Mouse (Mus musculus): ENCODE data around the gene Aoc3. TPM values are rescaled to one million over a fixed set of nuclear protein-coding genes. Genes with fewer than 3 reads are reported as not detected.

The Aoc3 gene
- polyA plus RNA-seq (2014; fragmentation: Illumina TruSeq; extraction: RNeasy Lipid Tissue Mini Kit (QIAGEN cat#74804); ENCODE audit: low read depth, low replicate concordance), result 2.1 TPM

GRCm38 (mm10) chr11:101330371-101330924, at the start of gene Aoc3:
TSS of gene Aoc3 (plus strand) at chr11:101330605.

GRCm38 (mm10) chr11:101302004-101302798, 28.2 kb upstream of the Aoc3 start, which contains the start of gene Becn1:
TSS of gene Becn1 (minus strand) at chr11:101302286.

GRCm38 (mm10) chr11:101315665-101316500, 14.5 kb upstream of the Aoc3 start, which contains the start of gene Psme3:
TSS of gene Psme3 (plus strand) at chr11:101316213.

GRCm38 (mm10) chr11:101324763-101325162, 5.6 kb upstream of the Aoc3 start, which contains the start of gene Aoc2:
TSS of gene Aoc2 (plus strand) at chr11:101325063.

GRCm38 (mm10) chr11:101367326-101367935, 37.0 kb downstream of the Aoc3 start, which contains the start of gene G6pc:
TSS of gene G6pc (plus strand) at chr11:101367561.

Other genes with a start within 250 kb of the Aoc3 start
- 1.7 TPM for gene Coasy, start 248.0 kb upstream of the Aoc3 start, polyA plus RNA-seq (2014; fragmentation: Illumina TruSeq; extraction: RNeasy Lipid Tissue Mini Kit (QIAGEN cat#74804); ENCODE audit: low read depth, low replicate concordance)
- 8.3 TPM for gene Mlx, start 243.3 kb upstream of the Aoc3 start, polyA plus RNA-seq (2014; fragmentation: Illumina TruSeq; extraction: RNeasy Lipid Tissue Mini Kit (QIAGEN cat#74804); ENCODE audit: low read depth, low replicate concordance)
- gene Psmc3ip, start 235.2 kb upstream of the Aoc3 start, polyA plus RNA-seq (2014; fragmentation: Illumina TruSeq; extraction: RNeasy Lipid Tissue Mini Kit (QIAGEN cat#74804); ENCODE audit: low read depth, low replicate concordance), result 124 TPM
- 14.0 TPM for gene Retreg3, start 210.7 kb upstream of the Aoc3 start, polyA plus RNA-seq (2014; fragmentation: Illumina TruSeq; extraction: RNeasy Lipid Tissue Mini Kit (QIAGEN cat#74804); ENCODE audit: low read depth, low replicate concordance)
- gene Tubg1, start 210.7 kb upstream of the Aoc3 start, polyA plus RNA-seq (2014; fragmentation: Illumina TruSeq; extraction: RNeasy Lipid Tissue Mini Kit (QIAGEN cat#74804); ENCODE audit: low read depth, low replicate concordance), result 2.5 TPM
- 0.22 TPM for gene Tubg2, start 174.7 kb upstream of the Aoc3 start, polyA plus RNA-seq (2014; fragmentation: Illumina TruSeq; extraction: RNeasy Lipid Tissue Mini Kit (QIAGEN cat#74804); ENCODE audit: low read depth, low replicate concordance)
- gene Cntnap1, start 160.1 kb upstream of the Aoc3 start, polyA plus RNA-seq (2014; fragmentation: Illumina TruSeq; extraction: RNeasy Lipid Tissue Mini Kit (QIAGEN cat#74804); ENCODE audit: low read depth, low replicate concordance), result 0.13 TPM
- not detected for gene Plekhh3, start 159.3 kb upstream of the Aoc3 start, polyA plus RNA-seq (2014; fragmentation: Illumina TruSeq; extraction: RNeasy Lipid Tissue Mini Kit (QIAGEN cat#74804); ENCODE audit: low read depth, low replicate concordance)
- gene Ccr10, start 155.2 kb upstream of the Aoc3 start, polyA plus RNA-seq (2014; fragmentation: Illumina TruSeq; extraction: RNeasy Lipid Tissue Mini Kit (QIAGEN cat#74804); ENCODE audit: low read depth, low replicate concordance), result not detected
- gene Ezh1, start 104.1 kb upstream of the Aoc3 start, polyA plus RNA-seq (2014; fragmentation: Illumina TruSeq; extraction: RNeasy Lipid Tissue Mini Kit (QIAGEN cat#74804); ENCODE audit: low read depth, low replicate concordance), result 12.7 TPM
- gene Ramp2, start 84.6 kb upstream of the Aoc3 start, polyA plus RNA-seq (2014; fragmentation: Illumina TruSeq; extraction: RNeasy Lipid Tissue Mini Kit (QIAGEN cat#74804); ENCODE audit: low read depth, low replicate concordance), result 1.1 TPM
- gene Vps25, start 76.9 kb upstream of the Aoc3 start, polyA plus RNA-seq (2014; fragmentation: Illumina TruSeq; extraction: RNeasy Lipid Tissue Mini Kit (QIAGEN cat#74804); ENCODE audit: low read depth, low replicate concordance), result 28.3 TPM
- 1.5 TPM for gene Wnk4, start 70.0 kb upstream of the Aoc3 start, polyA plus RNA-seq (2014; fragmentation: Illumina TruSeq; extraction: RNeasy Lipid Tissue Mini Kit (QIAGEN cat#74804); ENCODE audit: low read depth, low replicate concordance)
- gene Cntd1, start 51.6 kb upstream of the Aoc3 start, polyA plus RNA-seq (2014; fragmentation: Illumina TruSeq; extraction: RNeasy Lipid Tissue Mini Kit (QIAGEN cat#74804); ENCODE audit: low read depth, low replicate concordance), result 172 TPM
- gene Coa3, start 51.5 kb upstream of the Aoc3 start, polyA plus RNA-seq (2014; fragmentation: Illumina TruSeq; extraction: RNeasy Lipid Tissue Mini Kit (QIAGEN cat#74804); ENCODE audit: low read depth, low replicate concordance), result 4.0 TPM
- gene Becn1, start 28.3 kb upstream of the Aoc3 start, polyA plus RNA-seq (2014; fragmentation: Illumina TruSeq; extraction: RNeasy Lipid Tissue Mini Kit (QIAGEN cat#74804); ENCODE audit: low read depth, low replicate concordance), result 78.8 TPM
- gene Psme3, start 14.4 kb upstream of the Aoc3 start, polyA plus RNA-seq (2014; fragmentation: Illumina TruSeq; extraction: RNeasy Lipid Tissue Mini Kit (QIAGEN cat#74804); ENCODE audit: low read depth, low replicate concordance), result 427 TPM
- gene Aoc2, start 5.5 kb upstream of the Aoc3 start, polyA plus RNA-seq (2014; fragmentation: Illumina TruSeq; extraction: RNeasy Lipid Tissue Mini Kit (QIAGEN cat#74804); ENCODE audit: low read depth, low replicate concordance), result 0.48 TPM
- gene G6pc, start 37.0 kb downstream of the Aoc3 start, polyA plus RNA-seq (2014; fragmentation: Illumina TruSeq; extraction: RNeasy Lipid Tissue Mini Kit (QIAGEN cat#74804); ENCODE audit: low read depth, low replicate concordance), result not detected
- gene Aarsd1, start 87.0 kb downstream of the Aoc3 start, polyA plus RNA-seq (2014; fragmentation: Illumina TruSeq; extraction: RNeasy Lipid Tissue Mini Kit (QIAGEN cat#74804); ENCODE audit: low read depth, low replicate concordance), result 4.6 TPM
- 0.41 TPM for gene Gm27029, start 94.2 kb downstream of the Aoc3 start, polyA plus RNA-seq (2014; fragmentation: Illumina TruSeq; extraction: RNeasy Lipid Tissue Mini Kit (QIAGEN cat#74804); ENCODE audit: low read depth, low replicate concordance)
- gene Rundc1, start 94.5 kb downstream of the Aoc3 start, polyA plus RNA-seq (2014; fragmentation: Illumina TruSeq; extraction: RNeasy Lipid Tissue Mini Kit (QIAGEN cat#74804); ENCODE audit: low read depth, low replicate concordance), result 1.9 TPM
- 14.0 TPM for gene Ptges3l, start 94.7 kb downstream of the Aoc3 start, polyA plus RNA-seq (2014; fragmentation: Illumina TruSeq; extraction: RNeasy Lipid Tissue Mini Kit (QIAGEN cat#74804); ENCODE audit: low read depth, low replicate concordance)
- 23.8 TPM for gene Rpl27, start 111.7 kb downstream of the Aoc3 start, polyA plus RNA-seq (2014; fragmentation: Illumina TruSeq; extraction: RNeasy Lipid Tissue Mini Kit (QIAGEN cat#74804); ENCODE audit: low read depth, low replicate concordance)
- 0.25 TPM for gene Ifi35, start 117.8 kb downstream of the Aoc3 start, polyA plus RNA-seq (2014; fragmentation: Illumina TruSeq; extraction: RNeasy Lipid Tissue Mini Kit (QIAGEN cat#74804); ENCODE audit: low read depth, low replicate concordance)
- gene Rnd2, start 134.4 kb downstream of the Aoc3 start, polyA plus RNA-seq (2014; fragmentation: Illumina TruSeq; extraction: RNeasy Lipid Tissue Mini Kit (QIAGEN cat#74804); ENCODE audit: low read depth, low replicate concordance), result 12.6 TPM
- gene Vat1, start 135.6 kb downstream of the Aoc3 start, polyA plus RNA-seq (2014; fragmentation: Illumina TruSeq; extraction: RNeasy Lipid Tissue Mini Kit (QIAGEN cat#74804); ENCODE audit: low read depth, low replicate concordance), result 2.6 TPM
- gene Brca1, start 221.3 kb downstream of the Aoc3 start, polyA plus RNA-seq (2014; fragmentation: Illumina TruSeq; extraction: RNeasy Lipid Tissue Mini Kit (QIAGEN cat#74804); ENCODE audit: low read depth, low replicate concordance), result 26.7 TPM
- 301 TPM for gene Nbr1, start 221.5 kb downstream of the Aoc3 start, polyA plus RNA-seq (2014; fragmentation: Illumina TruSeq; extraction: RNeasy Lipid Tissue Mini Kit (QIAGEN cat#74804); ENCODE audit: low read depth, low replicate concordance)

Measured in testis, adult 10 weeks (tissue).